Mouse (Mus musculus): Measurements from ENCODE around the gene Il27. TPM values are rescaled to one million over a fixed set of nuclear protein-coding genes. Genes with fewer than 3 reads are reported as not detected.
A peak's percentile ranks its signal among the peaks of the same experiment; 100 is the strongest.

The Il27 gene
- polyA plus RNA-seq, 1 experiment from 2014 or later = not detected

DNA sequence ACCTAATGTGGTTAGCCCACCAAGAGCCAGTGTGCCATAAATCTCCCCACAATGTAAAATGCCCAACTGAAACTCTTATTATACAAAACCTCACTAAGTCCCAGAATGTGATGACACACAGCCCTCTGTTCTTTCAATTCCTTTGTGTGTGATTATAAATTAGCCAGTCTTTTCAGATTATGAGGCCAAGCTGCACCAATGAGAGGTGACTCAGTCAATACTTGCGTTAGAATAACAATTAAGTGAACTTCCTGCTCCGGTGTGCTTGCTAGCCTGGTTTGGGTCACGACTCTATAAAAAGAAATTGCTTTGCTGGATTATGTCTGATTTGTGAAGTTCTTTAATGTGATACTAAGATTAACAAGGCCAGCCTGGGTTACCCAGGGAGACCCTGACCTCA lies 35.2 kb upstream of the Il27 start:
- ATAC-seq = 0 out of 2 replicates have a peak, but pooled peaks have one; percentile 19
- 31% methylated on average over 3 of the region's 3 CpGs for WGBS
- peak overlapping the region; percentile 44 for H3K27ac ChIP-seq (ENCODE audit: low read length)
- H3K4me3 ChIP-seq (ENCODE audit: low read length) = no peak overlapping the region
- no peaks in the 10 kb centered on the region for H3K27me3 ChIP-seq (replicated peaks; ENCODE audit: control insufficient read depth, insufficient read depth, low read length)
- H3K9ac ChIP-seq (ENCODE audit: low read depth, low read length) = no peak overlapping the region
- H3K4me2 ChIP-seq (ENCODE audit: low read depth, low read length) = no peak overlapping the region
- H3K4me1 ChIP-seq (ENCODE audit: control insufficient read depth, insufficient read depth, low read length) = peaks cover 20% of the 10 kb centered on the region
- no peaks in the 10 kb centered on the region for H3K9me3 ChIP-seq (ENCODE audit: control insufficient read depth, low read length)
- H3K36me3 ChIP-seq (ENCODE audit: control insufficient read depth, insufficient read depth, low read length) = no peaks in the 10 kb centered on the region

DNA sequence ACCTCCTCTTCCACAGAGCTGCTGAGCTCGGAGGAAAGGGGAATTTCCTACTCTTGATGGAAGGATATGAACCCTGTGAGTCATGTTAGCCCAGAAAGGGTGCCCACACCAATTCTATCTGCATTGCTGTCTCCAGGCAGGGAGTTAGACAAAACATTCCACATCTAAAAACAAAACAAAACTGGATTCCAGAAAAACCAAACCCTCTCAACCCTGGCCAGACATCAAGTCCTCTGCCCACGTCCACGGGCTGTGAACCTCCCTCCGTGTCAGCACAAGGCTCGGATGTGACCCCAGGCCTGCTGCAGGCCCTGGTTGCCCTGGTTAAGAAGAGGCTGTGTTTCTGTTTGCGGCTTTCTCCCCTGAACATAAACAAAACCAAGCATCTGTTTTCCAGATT lies 33.4 kb upstream of the Il27 start:
- Histone ChIP-seq H3K4me3 (ENCODE audit: low read length) (no peak overlapping the region), H3K4me1 (ENCODE audit: control insufficient read depth, insufficient read depth, low read length) (peaks cover 11% of the 10 kb centered on the region), H3K36me3 (ENCODE audit: control insufficient read depth, insufficient read depth, low read length) (no peaks in the 10 kb centered on the region), H3K9me3 (ENCODE audit: control insufficient read depth, low read length) (no peaks in the 10 kb centered on the region), H3K27me3 (replicated peaks; ENCODE audit: control insufficient read depth, insufficient read depth, low read length) (no peaks in the 10 kb centered on the region), H3K9ac (ENCODE audit: low read depth, low read length) (no peak overlapping the region), H3K4me2 (ENCODE audit: low read depth, low read length) (no peak overlapping the region), H3K27ac (ENCODE audit: low read length) (no peak overlapping the region)
- ATAC-seq = no peak
- 42% methylated on average over 6 of the region's 6 CpGs for WGBS

- peak overlapping the region; percentile 45 for H3K27ac ChIP-seq (ENCODE audit: low read length)
- H3K27me3 ChIP-seq (replicated peaks; ENCODE audit: control insufficient read depth, insufficient read depth, low read length) = no peaks in the 10 kb centered on the region
- no peaks in the 10 kb centered on the region for H3K36me3 ChIP-seq (ENCODE audit: control insufficient read depth, insufficient read depth, low read length)
- no peak overlapping the region for H3K4me3 ChIP-seq (ENCODE audit: low read length)
- peaks cover 11% of the 10 kb centered on the region for H3K4me1 ChIP-seq (ENCODE audit: control insufficient read depth, insufficient read depth, low read length)
- no peak overlapping the region for H3K4me2 ChIP-seq (ENCODE audit: low read depth, low read length)
- H3K9ac ChIP-seq (ENCODE audit: low read depth, low read length) = peak overlapping the region; percentile 31; the same call in 1 of the 2 replicates
- no peaks in the 10 kb centered on the region for H3K9me3 ChIP-seq (ENCODE audit: control insufficient read depth, low read length)
- peak; percentile 7; the same call in 1 of the 2 replicates for ATAC-seq
- 80% methylated on average over 3 of the region's 3 CpGs for WGBS
These were observed 31.3 kb upstream of the Il27 start for GRCm38 (mm10) chr7:126625807-126626600.

DNA sequence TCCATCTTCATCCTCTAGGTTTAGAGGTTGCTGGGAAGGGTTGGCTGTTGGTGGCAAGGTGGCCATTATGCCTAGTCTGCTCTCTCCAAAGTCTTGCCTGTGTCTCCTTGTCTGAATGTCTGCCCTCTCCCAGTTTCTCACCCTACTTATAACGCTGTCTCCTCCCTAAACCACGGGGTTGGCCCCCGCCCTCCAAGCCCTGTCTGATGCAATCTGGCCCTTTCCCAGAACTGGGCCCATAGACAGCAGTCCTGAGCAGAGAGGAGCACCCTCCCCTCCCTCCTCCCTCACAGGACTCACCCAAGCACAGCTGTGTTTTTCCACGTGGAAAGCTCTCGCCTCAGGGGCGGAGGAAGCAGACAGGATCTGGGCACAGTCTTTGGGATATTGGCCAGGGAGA lies 30.6 kb upstream of the Il27 start:
- no peaks in the 10 kb centered on the region for H3K9me3 ChIP-seq (ENCODE audit: control insufficient read depth, low read length)
- no peak overlapping the region for H3K4me2 ChIP-seq (ENCODE audit: low read depth, low read length)
- peak; percentile 85 for ATAC-seq
- H3K9ac ChIP-seq (ENCODE audit: low read depth, low read length) = peak overlapping the region; percentile 31; the same call in 1 of the 2 replicates
- 34% methylated on average over 6 of the region's 6 CpGs for WGBS
- peak overlapping the region; percentile 0; the same call in 1 of the 2 replicates for H3K4me3 ChIP-seq (ENCODE audit: low read length)
- no peaks in the 10 kb centered on the region for H3K27me3 ChIP-seq (replicated peaks; ENCODE audit: control insufficient read depth, insufficient read depth, low read length)
- peak overlapping the region; percentile 5; the same call in 1 of the 2 replicates for H3K27ac ChIP-seq (ENCODE audit: low read length)
- peaks cover 11% of the 10 kb centered on the region for H3K4me1 ChIP-seq (ENCODE audit: control insufficient read depth, insufficient read depth, low read length)
- H3K36me3 ChIP-seq (ENCODE audit: control insufficient read depth, insufficient read depth, low read length) = no peaks in the 10 kb centered on the region

DNA sequence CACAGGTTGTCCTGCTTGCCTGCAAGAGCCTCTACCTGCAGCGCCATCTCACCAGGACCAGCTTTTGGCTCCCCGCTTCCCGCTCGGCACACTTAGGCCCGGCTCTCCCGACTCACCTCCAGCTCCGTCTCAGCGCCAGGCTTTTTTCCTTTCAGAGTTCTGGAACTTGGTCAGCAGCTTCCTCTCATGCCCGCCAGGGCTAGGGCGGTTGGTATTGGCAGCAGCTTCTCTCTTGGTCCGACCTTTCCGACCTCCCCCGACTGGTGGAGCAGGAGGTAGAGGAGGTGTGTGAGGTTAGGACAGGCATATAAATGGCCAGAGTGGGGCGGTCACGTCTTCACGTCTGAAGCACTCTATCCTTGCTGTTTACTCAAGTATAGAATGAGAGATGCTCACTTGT lies 30.0 kb upstream of the Il27 start:
- Histone ChIP-seq H3K27me3 (replicated peaks; ENCODE audit: control insufficient read depth, insufficient read depth, low read length) (no peaks in the 10 kb centered on the region), H3K9me3 (ENCODE audit: control insufficient read depth, low read length) (no peaks in the 10 kb centered on the region), H3K36me3 (ENCODE audit: control insufficient read depth, insufficient read depth, low read length) (no peaks in the 10 kb centered on the region), H3K4me3 (ENCODE audit: low read length) (peak overlapping the region; percentile 0; the same call in 1 of the 2 replicates), H3K4me1 (ENCODE audit: control insufficient read depth, insufficient read depth, low read length) (peaks cover 11% of the 10 kb centered on the region), H3K27ac (ENCODE audit: low read length) (0 out of 2 replicates have a peak overlapping the region, but pooled peaks have one; percentile 5), H3K4me2 (ENCODE audit: low read depth, low read length) (no peak overlapping the region), H3K9ac (ENCODE audit: low read depth, low read length) (no peak overlapping the region)
- WGBS = 68% methylated on average over 16 of the region's 16 CpGs
- no peak for ATAC-seq

- Histone ChIP-seq H3K9me3 (ENCODE audit: control insufficient read depth, low read length) (no peaks in the 10 kb centered on the region), H3K27me3 (replicated peaks; ENCODE audit: control insufficient read depth, insufficient read depth, low read length) (no peaks in the 10 kb centered on the region), H3K9ac (ENCODE audit: low read depth, low read length) (no peak overlapping the region), H3K27ac (ENCODE audit: low read length) (no peak overlapping the region), H3K4me1 (ENCODE audit: control insufficient read depth, insufficient read depth, low read length) (peaks cover 11% of the 10 kb centered on the region), H3K4me3 (ENCODE audit: low read length) (no peak overlapping the region), H3K4me2 (ENCODE audit: low read depth, low read length) (peak overlapping the region; percentile 8; the same call in 1 of the 2 replicates), H3K36me3 (ENCODE audit: control insufficient read depth, insufficient read depth, low read length) (no peaks in the 10 kb centered on the region)
- ATAC-seq = no peak
- WGBS = 72% methylated on average over 1 of the region's 1 CpGs
These were observed 28.6 kb upstream of the Il27 start for GRCm38 (mm10) chr7:126623381-126623780.

DNA sequence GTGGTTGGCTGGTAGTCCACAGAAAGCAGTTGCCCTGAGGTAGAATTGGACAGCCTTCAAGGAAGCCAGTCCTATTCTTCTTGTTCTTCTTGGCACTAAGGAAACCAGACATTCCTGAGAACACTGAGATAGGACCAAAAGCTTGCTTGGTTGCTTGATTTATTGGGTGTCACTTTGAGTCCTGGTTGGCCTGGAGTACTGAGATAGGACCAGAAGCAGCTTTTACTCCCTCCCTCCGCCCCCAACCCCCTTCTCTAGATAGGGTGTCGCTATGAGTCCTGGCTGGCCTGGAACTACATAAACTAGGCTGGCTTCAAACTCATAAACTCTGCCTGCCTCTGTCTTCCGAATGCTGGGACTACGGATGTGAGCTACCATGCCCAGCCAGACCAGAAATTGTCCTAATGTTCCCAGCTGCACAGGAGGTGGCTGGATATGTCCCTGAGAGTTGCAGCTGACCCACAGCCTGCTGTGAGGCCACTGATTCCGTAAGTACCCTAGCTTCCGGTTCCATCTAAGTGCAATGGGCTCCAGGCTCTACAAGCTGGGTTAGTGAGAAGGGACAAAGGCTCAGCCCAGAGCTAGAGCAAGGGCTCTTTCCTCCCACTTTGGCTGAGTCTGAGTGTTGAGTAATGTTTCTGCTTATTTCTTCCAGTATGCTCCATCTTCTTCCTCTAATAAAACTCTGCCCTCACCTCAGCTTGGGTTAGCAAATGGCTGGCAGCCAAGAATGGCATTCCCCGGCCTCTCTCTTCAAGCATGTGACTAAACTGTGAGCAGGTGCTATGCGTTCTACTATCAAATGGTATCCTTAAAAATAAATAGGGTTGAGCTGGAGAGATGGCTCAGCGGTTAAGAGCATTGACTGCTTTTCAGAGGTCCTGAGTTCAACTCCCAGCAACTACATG lies 27.0 kb upstream of the Il27 start:
- H3K4me1 ChIP-seq (ENCODE audit: control insufficient read depth, insufficient read depth, low read length) = peaks cover 11% of the 10 kb centered on the region
- H3K9ac ChIP-seq (ENCODE audit: low read depth, low read length) = no peak overlapping the region
- no peaks in the 10 kb centered on the region for H3K9me3 ChIP-seq (ENCODE audit: control insufficient read depth, low read length)
- H3K4me2 ChIP-seq (ENCODE audit: low read depth, low read length) = no peak overlapping the region
- H3K36me3 ChIP-seq (ENCODE audit: control insufficient read depth, insufficient read depth, low read length) = no peaks in the 10 kb centered on the region
- H3K27me3 ChIP-seq (replicated peaks; ENCODE audit: control insufficient read depth, insufficient read depth, low read length) = no peaks in the 10 kb centered on the region
- 75% methylated on average over 9 of the region's 9 CpGs for WGBS
- no peak overlapping the region for H3K4me3 ChIP-seq (ENCODE audit: low read length)
- ATAC-seq = no peak
- no peak overlapping the region for H3K27ac ChIP-seq (ENCODE audit: low read length)

DNA sequence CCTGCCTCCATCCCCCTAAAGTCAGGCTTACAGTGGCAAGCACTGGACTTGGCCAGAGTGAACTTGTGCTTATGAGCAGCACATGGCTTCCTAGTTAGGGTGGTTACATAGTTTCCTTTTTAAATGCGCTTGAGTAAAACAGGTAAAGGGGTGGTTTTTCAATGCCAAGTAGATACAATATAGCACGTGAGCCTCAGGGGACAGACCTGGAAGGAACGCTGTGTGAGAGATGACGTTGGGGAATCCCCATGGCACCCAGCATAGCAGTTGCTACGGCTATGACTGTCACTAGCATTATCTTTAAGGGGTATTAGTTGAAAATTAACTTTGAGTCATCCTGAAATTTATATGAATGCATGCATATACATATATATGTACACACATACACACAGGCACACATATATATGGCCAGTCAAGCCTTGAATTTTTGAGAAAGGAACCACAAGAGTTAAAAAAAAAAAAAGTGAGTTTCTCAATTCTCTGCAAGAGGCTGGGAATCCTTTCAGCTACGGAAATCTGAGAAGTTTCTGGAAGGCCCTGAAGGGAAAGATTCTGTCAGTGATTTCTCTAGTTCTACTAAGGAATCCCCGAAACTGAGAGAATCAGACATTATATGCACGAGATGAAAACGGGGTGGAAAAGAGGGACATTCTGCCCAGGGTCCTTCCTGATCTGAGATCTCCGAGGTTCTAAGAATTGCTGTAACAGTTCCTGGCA lies 25.0 kb upstream of the Il27 start:
- H3K9me3 ChIP-seq (ENCODE audit: control insufficient read depth, low read length) = no peaks in the 10 kb centered on the region
- no peaks in the 10 kb centered on the region for H3K27me3 ChIP-seq (replicated peaks; ENCODE audit: control insufficient read depth, insufficient read depth, low read length)
- WGBS = 70% methylated on average over 10 of the region's 10 CpGs
- H3K4me1 ChIP-seq (ENCODE audit: control insufficient read depth, insufficient read depth, low read length) = no peaks in the 10 kb centered on the region
- no peaks in the 10 kb centered on the region for H3K36me3 ChIP-seq (ENCODE audit: control insufficient read depth, insufficient read depth, low read length)
- H3K4me3 ChIP-seq (ENCODE audit: low read length) = no peak overlapping the region
- ATAC-seq = no peak
- H3K9ac ChIP-seq (ENCODE audit: low read depth, low read length) = no peak overlapping the region
- H3K4me2 ChIP-seq (ENCODE audit: low read depth, low read length) = no peak overlapping the region
- no peak overlapping the region for H3K27ac ChIP-seq (ENCODE audit: low read length)

- H3K27ac ChIP-seq (ENCODE audit: low read length) = no peak overlapping the region
- no peaks in the 10 kb centered on the region for H3K27me3 ChIP-seq (replicated peaks; ENCODE audit: control insufficient read depth, insufficient read depth, low read length)
- no peak for ATAC-seq
- H3K9me3 ChIP-seq (ENCODE audit: control insufficient read depth, low read length) = peaks cover 3% of the 10 kb centered on the region; the same call in 1 of the 2 replicates
- H3K4me1 ChIP-seq (ENCODE audit: control insufficient read depth, insufficient read depth, low read length) = no peaks in the 10 kb centered on the region
- no peaks in the 10 kb centered on the region for H3K36me3 ChIP-seq (ENCODE audit: control insufficient read depth, insufficient read depth, low read length)
- H3K9ac ChIP-seq (ENCODE audit: low read depth, low read length) = no peak overlapping the region
- H3K4me3 ChIP-seq (ENCODE audit: low read length) = no peak overlapping the region
- no peak overlapping the region for H3K4me2 ChIP-seq (ENCODE audit: low read depth, low read length)
- 73% methylated on average over 3 of the region's 3 CpGs for WGBS
These were observed 22.0 kb upstream of the Il27 start for GRCm38 (mm10) chr7:126616707-126617106.

Data from intestine, embryonic 16.5 days (tissue).